Comparison of ENCODE assay signal across 7 mouse cellular contexts in the genomic region with DNA sequence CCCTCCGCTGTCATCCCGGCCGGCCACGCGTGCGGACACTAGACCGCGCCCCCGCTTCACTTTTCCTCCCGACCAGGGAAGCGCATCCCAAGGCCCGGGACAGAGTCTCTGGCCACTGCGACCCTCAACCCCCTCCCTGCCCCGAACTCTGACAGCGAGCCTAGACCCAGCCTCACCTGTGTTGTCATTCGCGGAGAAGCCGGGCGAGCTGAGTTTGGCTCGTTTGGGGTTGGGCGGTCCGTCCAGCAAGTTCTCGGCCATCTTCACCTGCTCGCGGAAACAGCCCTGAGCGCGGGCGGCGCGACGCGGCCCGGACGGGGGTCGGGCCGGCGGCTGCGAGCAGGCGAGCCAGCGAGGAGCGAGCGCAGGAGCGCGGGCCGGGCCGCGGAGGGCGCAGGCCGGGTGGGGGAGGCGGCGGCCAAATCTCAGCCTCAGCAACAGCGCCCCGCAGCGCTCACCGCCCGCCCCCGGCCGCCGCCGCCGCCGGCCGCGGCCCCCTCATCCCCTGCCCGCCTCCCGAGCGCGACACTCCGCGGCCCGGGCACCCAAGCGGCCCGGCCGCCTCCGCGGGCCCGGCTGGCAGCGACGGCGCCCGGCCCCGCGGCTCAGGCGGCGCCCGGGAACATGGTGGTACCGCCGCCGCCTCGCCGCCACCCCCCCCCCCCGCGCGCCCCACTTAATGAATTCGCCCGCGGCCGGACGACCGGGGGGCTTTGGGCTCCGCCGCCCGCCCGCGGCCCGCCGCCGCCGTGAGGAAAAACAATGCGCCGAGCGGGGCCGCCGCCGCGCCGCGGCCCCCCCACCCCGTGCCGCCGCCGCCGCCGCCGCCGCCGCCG. TPM values are rescaled to one million over a fixed set of nuclear protein-coding genes. Genes with fewer than 3 reads are reported as not detected.
DNase-seq lines count a peak whose midpoint lies in the region; ATAC-seq and TF ChIP-seq lines count a peak whose summit lies in the region.

No protein-coding gene starts in this region.

- DNase-seq in adrenal gland, postnatal 10 days = peak; percentile 85
- peak; percentile 80 for DNase-seq in embryonic facial prominence, embryonic 10.5 days (ENCODE audit: low spot score)
- DNase-seq in heart, adult 11 months = peak; percentile 97
- peak; percentile 72 for DNase-seq in kidney, adult 18-20 months
- peak; percentile 76 for DNase-seq in liver
- DNase-seq in midbrain, postnatal 0 days (ENCODE audit: low spot score) = peak; percentile 68
- DNase-seq in spleen, postnatal 10 days (ENCODE audit: low spot score in 2 of 2) = peak; percentile 70 to 79

- H3K27ac ChIP-seq in embryonic facial prominence, embryonic 10.5 days (replicated peaks) = peak overlapping the region; percentile 96
- H3K27ac ChIP-seq in midbrain, postnatal 0 days (ENCODE audit: low read depth, low read length) = peak overlapping the region; percentile 99

- ATAC-seq in midbrain, postnatal 0 days (ENCODE audit: low FRiP score) = peak; percentile 67

- H3K27me3 ChIP-seq in embryonic facial prominence, embryonic 10.5 days (replicated peaks; ENCODE audit: low read depth, poor library complexity, severe bottlenecking) = peaks cover 22% of the 10 kb centered on the region
- H3K27me3 ChIP-seq in midbrain, postnatal 0 days (ENCODE audit: insufficient read depth, low read length) = no peaks in the 10 kb centered on the region

- TF ChIP-seq CTCF in midbrain, postnatal 0 days (IDR thresholded peaks at IDR 0.05) = no peak

- no peaks in the 10 kb centered on the region for H3K9me3 ChIP-seq in embryonic facial prominence, embryonic 10.5 days
- no peaks in the 10 kb centered on the region for H3K9me3 ChIP-seq in midbrain, postnatal 0 days (ENCODE audit: low read length)

- peaks cover 26% of the 10 kb centered on the region for H3K4me1 ChIP-seq in embryonic facial prominence, embryonic 10.5 days
- H3K4me1 ChIP-seq in midbrain, postnatal 0 days (ENCODE audit: insufficient read depth, low read length) = peaks cover 12% of the 10 kb centered on the region

- peaks cover 16% of the 10 kb centered on the region for H3K36me3 ChIP-seq in embryonic facial prominence, embryonic 10.5 days (replicated peaks)
- no peaks in the 10 kb centered on the region for H3K36me3 ChIP-seq in midbrain, postnatal 0 days (ENCODE audit: insufficient read depth, low read length)

- H3K4me2 ChIP-seq in midbrain, postnatal 0 days (ENCODE audit: low read depth, low read length, poor library complexity, severe bottlenecking) = peak overlapping the region; percentile 78

- WGBS in embryonic facial prominence, embryonic 10.5 days = under 1% methylated on average over 124 of the region's 128 CpGs
- WGBS in midbrain, postnatal 0 days = under 1% methylated on average over 63 of the region's 128 CpGs

- peak overlapping the region; percentile 80 for H3K4me3 ChIP-seq in embryonic facial prominence, embryonic 10.5 days
- peak overlapping the region; percentile 92 for H3K4me3 ChIP-seq in midbrain, postnatal 0 days (ENCODE audit: low read depth, low read length)

- peak overlapping the region; percentile 99 for H3K9ac ChIP-seq in midbrain, postnatal 0 days (replicated peaks; ENCODE audit: low read length, poor library complexity, severe bottlenecking)

RNA-seq across cellular contexts. Expression of gene Crebbp, which starts 0.6 kb away (rescaled TPM):
- total RNA-seq in adrenal gland, postnatal 10 days (2021) = 10 to 100 TPM; 46.5 to 54.6 TPM
- 32.3 and 32.4 TPM in 2 replicates for polyA plus RNA-seq in embryonic facial prominence, embryonic 10.5 days (2016; fragmentation: Nextera tagmentation; extraction: Ambion mirVana)
- 61.0 and 66.2 TPM in 2 replicates for total RNA-seq in midbrain, postnatal 0 days (2014; rRNA removed)
- polyA plus RNA-seq in midbrain, postnatal 0 days (2015; fragmentation: Nextera tagmentation; extraction: Ambion mirVana) = 25.2 and 29.3 TPM in 2 replicates

Comparison
In these comparisons a context has a peak if more than half of its experiments do, and no peak if none do; other contexts are left out.
1. Peak in every context shown above with its lines: DNase-seq, ATAC-seq, H3K4me3 ChIP-seq and H3K27ac ChIP-seq.